Mouse (Mus musculus): ENCODE measurements around the gene Smarca2. TPM values are rescaled to one million over a fixed set of nuclear protein-coding genes. Genes with fewer than 3 reads are reported as not detected.
A peak's percentile ranks its signal among the peaks of the same experiment; 100 is the strongest.
"Not testable (repeated sequence)": the region's sequence is repeated elsewhere in the genome, so short reads cannot be mapped to it uniquely, and the experiment has no call there.

Gene Smarca2
- polyA plus RNA-seq, 1 experiment from 2014 or later: 60.0 TPM

DNA sequence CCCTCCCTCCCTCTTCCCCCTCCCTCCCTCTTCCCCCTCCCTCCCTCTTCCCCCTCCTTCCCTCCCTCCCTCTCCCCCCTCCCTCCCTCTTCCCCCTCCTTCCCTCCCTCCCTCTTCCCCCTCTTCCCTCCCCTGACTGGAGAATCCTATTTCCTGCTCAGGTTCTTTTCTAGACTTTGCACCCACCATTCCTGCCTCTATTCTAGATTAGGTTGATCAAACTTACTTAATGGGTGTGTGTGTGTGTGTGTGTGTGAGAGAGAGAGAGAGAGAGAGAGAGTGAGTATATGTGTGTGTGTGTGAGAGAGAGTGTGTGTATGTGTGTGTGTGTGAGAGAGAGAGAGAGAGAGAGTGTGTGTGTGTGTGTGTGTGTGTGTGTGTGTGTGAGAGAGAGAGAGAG lies 66.6 kb downstream of the Smarca2 start:
- H3K4me1 ChIP-seq; H3K27me3 ChIP-seq; ATAC-seq (ENCODE audit: low FRiP score): not testable (repeated sequence)

DNA sequence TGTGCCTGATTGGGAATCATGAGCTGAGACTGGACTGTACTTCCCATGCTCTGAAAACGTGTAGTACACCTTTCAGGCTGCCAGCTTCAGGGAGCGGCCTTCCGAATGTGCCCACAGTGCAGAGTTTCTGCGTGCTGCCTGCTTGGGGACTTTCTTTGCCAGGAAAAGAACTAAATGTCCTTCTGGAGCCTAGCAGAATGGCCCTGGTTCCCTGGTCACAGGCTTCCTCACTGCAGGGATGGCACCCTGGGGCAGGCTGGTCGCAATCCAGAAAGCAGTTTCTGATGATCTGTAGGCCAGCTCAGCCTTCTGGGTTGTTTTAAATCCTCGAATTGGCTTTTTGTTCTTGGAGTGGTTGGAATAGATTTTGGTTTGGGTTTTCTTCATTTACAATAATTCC lies 71.1 kb downstream of the Smarca2 start:
- H3K9me3 ChIP-seq: no peaks in the 10 kb centered on the region
- H3K9ac ChIP-seq: no peak overlapping the region
- H3K4me3 ChIP-seq (replicated peaks): no peak overlapping the region
- no peak overlapping the region for H3K4me2 ChIP-seq
- no peak overlapping the region for H3K27ac ChIP-seq
- H3K27me3 ChIP-seq: no peaks in the 10 kb centered on the region
- ATAC-seq (ENCODE audit: low FRiP score): no peak
- peaks cover 14% of the 10 kb centered on the region for H3K4me1 ChIP-seq
- no peaks in the 10 kb centered on the region for H3K36me3 ChIP-seq (replicated peaks)
- WGBS: 39% methylated on average over 6 of the region's 6 CpGs

More for the DNA sequence above, 66.6 kb downstream of the Smarca2 start:
- H3K36me3 ChIP-seq (replicated peaks); H3K9me3 ChIP-seq; H3K27ac ChIP-seq; H3K9ac ChIP-seq; H3K4me2 ChIP-seq; H3K4me3 ChIP-seq (replicated peaks): not testable (repeated sequence)

DNA sequence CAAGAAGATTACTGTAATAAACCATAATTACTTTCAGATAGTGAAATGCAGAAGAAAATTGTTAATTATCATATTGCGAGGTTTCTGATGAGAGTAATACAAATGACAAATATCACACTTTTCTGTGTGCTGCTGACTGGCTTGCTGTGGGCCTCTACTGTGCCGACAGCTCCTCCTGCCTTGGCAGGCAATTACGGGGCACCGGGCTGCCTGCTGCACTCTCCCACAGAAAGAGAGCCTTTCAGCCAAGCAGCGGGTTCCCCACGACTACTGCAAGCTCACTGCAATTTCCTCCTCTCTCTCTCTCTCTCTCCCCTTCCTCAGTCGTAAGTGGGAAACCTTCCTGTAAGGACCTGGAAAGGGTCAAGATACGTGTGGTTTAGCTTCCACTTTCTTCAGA lies 73.7 kb downstream of the Smarca2 start:
- H3K9ac ChIP-seq: no peak overlapping the region
- no peak overlapping the region for H3K4me3 ChIP-seq (replicated peaks)
- peak; percentile 74; the same call in 1 of the 2 replicates for ATAC-seq (ENCODE audit: low FRiP score)
- H3K36me3 ChIP-seq (replicated peaks): no peaks in the 10 kb centered on the region
- 29% methylated on average over 8 of the region's 8 CpGs for WGBS
- peaks cover 14% of the 10 kb centered on the region for H3K4me1 ChIP-seq
- no peaks in the 10 kb centered on the region for H3K27me3 ChIP-seq
- H3K9me3 ChIP-seq: no peaks in the 10 kb centered on the region
- peak overlapping the region; percentile 31; the same call in 1 of the 2 replicates for H3K27ac ChIP-seq
- no peak overlapping the region for H3K4me2 ChIP-seq

GRCm38 (mm10) chr19:26679674-26680073 lies 74.8 kb downstream of the Smarca2 start:
- peak; percentile 33; the same call in 1 of the 2 replicates for ATAC-seq (ENCODE audit: low FRiP score)
- Histone ChIP-seq H3K4me2 (no peak overlapping the region), H3K4me1 (peaks cover 14% of the 10 kb centered on the region), H3K9me3 (no peaks in the 10 kb centered on the region), H3K27me3 (no peaks in the 10 kb centered on the region), H3K4me3 (replicated peaks) (no peak overlapping the region), H3K27ac (peak overlapping the region; percentile 4; the same call in 1 of the 2 replicates), H3K36me3 (replicated peaks) (no peaks in the 10 kb centered on the region), H3K9ac (no peak overlapping the region)
- 50% methylated on average over 3 of the region's 3 CpGs for WGBS

DNA sequence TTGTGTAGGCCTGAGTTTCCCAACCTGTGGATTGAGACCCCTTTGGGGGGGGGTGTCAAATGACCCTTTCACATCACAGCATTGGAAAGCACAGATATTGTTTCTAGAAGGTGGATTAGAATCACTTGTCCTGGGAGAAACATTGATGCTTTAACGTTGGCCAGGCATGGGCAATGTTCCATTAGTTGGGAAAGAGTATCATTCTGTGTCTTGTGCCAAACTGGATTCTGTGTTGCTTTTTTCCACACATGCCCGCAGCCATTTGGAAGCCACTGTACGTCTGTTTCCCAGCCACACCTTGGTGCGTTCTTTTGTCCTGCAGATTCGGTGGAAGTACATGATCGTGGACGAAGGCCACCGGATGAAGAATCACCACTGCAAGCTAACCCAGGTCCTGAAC lies 76.7 kb downstream of the Smarca2 start:
- H3K4me1 ChIP-seq: peaks cover 11% of the 10 kb centered on the region
- no peaks in the 10 kb centered on the region for H3K36me3 ChIP-seq (replicated peaks)
- no peak overlapping the region for H3K27ac ChIP-seq
- no peak overlapping the region for H3K4me3 ChIP-seq (replicated peaks)
- WGBS: 97% methylated on average over 8 of the region's 8 CpGs
- no peak overlapping the region for H3K9ac ChIP-seq
- no peaks in the 10 kb centered on the region for H3K27me3 ChIP-seq
- H3K9me3 ChIP-seq: no peaks in the 10 kb centered on the region
- no peak for ATAC-seq (ENCODE audit: low FRiP score)
- no peak overlapping the region for H3K4me2 ChIP-seq

DNA sequence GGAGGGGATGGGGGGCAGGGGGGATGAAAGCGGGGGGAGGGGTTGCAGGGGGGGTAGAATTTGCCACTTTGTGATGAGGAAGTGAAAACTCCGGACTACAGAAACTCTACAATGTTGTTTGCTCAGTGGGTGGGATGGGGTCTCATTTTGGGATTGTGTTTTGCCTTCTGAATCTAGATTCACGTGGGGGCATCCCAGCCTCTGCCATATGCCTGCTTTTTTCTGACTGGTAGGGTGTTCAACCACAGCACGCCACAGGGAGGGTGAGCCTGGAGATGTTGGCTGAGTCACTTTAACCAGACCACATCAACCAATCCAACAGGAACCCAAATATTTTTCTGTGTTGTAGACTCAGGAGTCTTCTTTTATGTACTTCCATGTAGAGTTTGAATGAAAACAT lies 77.3 kb downstream of the Smarca2 start:
- Histone ChIP-seq H3K9ac (no peak overlapping the region), H3K4me1 (peaks cover 11% of the 10 kb centered on the region), H3K27ac (no peak overlapping the region), H3K4me2 (no peak overlapping the region), H3K9me3 (no peaks in the 10 kb centered on the region), H3K27me3 (no peaks in the 10 kb centered on the region), H3K36me3 (replicated peaks) (no peaks in the 10 kb centered on the region), H3K4me3 (replicated peaks) (no peak overlapping the region)
- 86% methylated on average over 4 of the region's 4 CpGs for WGBS
- ATAC-seq (ENCODE audit: low FRiP score): no peak

GRCm38 (mm10) chr19:26682731-26683130 lies 77.9 kb downstream of the Smarca2 start:
- Histone ChIP-seq H3K27me3 (no peaks in the 10 kb centered on the region), H3K9ac (no peak overlapping the region), H3K4me1 (peaks cover 11% of the 10 kb centered on the region), H3K36me3 (replicated peaks) (no peaks in the 10 kb centered on the region), H3K27ac (no peak overlapping the region), H3K4me3 (replicated peaks) (no peak overlapping the region), H3K9me3 (no peaks in the 10 kb centered on the region), H3K4me2 (no peak overlapping the region)
- WGBS: 94% methylated on average over 2 of the region's 2 CpGs
- no peak for ATAC-seq (ENCODE audit: low FRiP score)

DNA sequence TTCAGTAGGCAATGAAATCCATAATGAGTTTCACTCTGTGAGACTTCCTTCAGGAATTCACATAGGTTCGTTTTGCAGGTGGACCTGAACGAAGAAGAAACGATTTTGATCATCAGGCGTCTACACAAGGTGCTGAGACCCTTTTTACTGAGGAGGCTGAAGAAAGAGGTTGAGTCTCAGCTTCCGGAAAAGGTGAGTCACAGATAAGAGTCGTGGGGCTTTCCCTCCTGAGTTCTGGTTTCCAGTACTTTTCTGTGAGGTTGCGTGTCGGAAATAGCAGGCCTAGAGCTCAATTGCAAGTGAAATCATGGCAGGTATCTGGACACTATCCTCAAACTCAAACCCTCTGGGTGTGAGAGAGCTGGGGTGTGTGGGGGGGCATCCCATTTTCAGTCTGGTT lies 78.9 kb downstream of the Smarca2 start:
- WGBS: 94% methylated on average over 8 of the region's 8 CpGs

GRCm38 (mm10) chr19:26690516-26690915 lies 85.7 kb downstream of the Smarca2 start:
- Histone ChIP-seq H3K4me1 (no peaks in the 10 kb centered on the region), H3K36me3 (replicated peaks) (no peaks in the 10 kb centered on the region), H3K9me3 (no peaks in the 10 kb centered on the region), H3K4me3 (replicated peaks) (no peak overlapping the region), H3K4me2 (no peak overlapping the region), H3K27me3 (no peaks in the 10 kb centered on the region), H3K27ac (no peak overlapping the region), H3K9ac (no peak overlapping the region)
- ATAC-seq (ENCODE audit: low FRiP score): no peak
- 17% methylated on average over 4 of the region's 4 CpGs for WGBS

More for the DNA sequence above, 78.9 kb downstream of the Smarca2 start:
- Histone ChIP-seq H3K36me3 (replicated peaks) (no peaks in the 10 kb centered on the region), H3K9me3 (no peaks in the 10 kb centered on the region), H3K27ac (no peak overlapping the region), H3K9ac (no peak overlapping the region), H3K4me2 (no peak overlapping the region), H3K27me3 (no peaks in the 10 kb centered on the region), H3K4me3 (replicated peaks) (no peak overlapping the region), H3K4me1 (peaks cover 7% of the 10 kb centered on the region)
- ATAC-seq (ENCODE audit: low FRiP score): no peak

GRCm38 (mm10) chr19:26697107-26697506 lies 92.3 kb downstream of the Smarca2 start:
- Histone ChIP-seq H3K9me3 (no peaks in the 10 kb centered on the region), H3K4me2 (no peak overlapping the region), H3K27me3 (no peaks in the 10 kb centered on the region), H3K9ac (no peak overlapping the region), H3K27ac (no peak overlapping the region), H3K36me3 (replicated peaks) (no peaks in the 10 kb centered on the region), H3K4me1 (no peaks in the 10 kb centered on the region), H3K4me3 (replicated peaks) (no peak overlapping the region)
- no peak for ATAC-seq (ENCODE audit: low FRiP score)
- WGBS: 90% methylated on average over 4 of the region's 4 CpGs

GRCm38 (mm10) chr19:26704545-26705209 lies 99.8 kb downstream of the Smarca2 start:
- 87% methylated on average over 10 of the region's 10 CpGs for WGBS
- Histone ChIP-seq H3K27ac (no peak overlapping the region), H3K4me2 (no peak overlapping the region), H3K27me3 (no peaks in the 10 kb centered on the region; the same call in 1 of the 2 replicates), H3K36me3 (replicated peaks) (no peaks in the 10 kb centered on the region), H3K4me3 (replicated peaks) (no peak overlapping the region), H3K4me1 (no peaks in the 10 kb centered on the region), H3K9ac (no peak overlapping the region), H3K9me3 (no peaks in the 10 kb centered on the region)
- ATAC-seq (ENCODE audit: low FRiP score): no peak

- 70% methylated on average over 5 of the region's 5 CpGs for WGBS
- no peak overlapping the region for H3K9ac ChIP-seq
- H3K4me1 ChIP-seq: no peaks in the 10 kb centered on the region
- no peaks in the 10 kb centered on the region; the same call in 1 of the 2 replicates for H3K27me3 ChIP-seq
- H3K4me2 ChIP-seq: no peak overlapping the region
- no peaks in the 10 kb centered on the region for H3K9me3 ChIP-seq
- no peak overlapping the region for H3K27ac ChIP-seq
- ATAC-seq (ENCODE audit: low FRiP score): no peak
- no peak overlapping the region for H3K4me3 ChIP-seq (replicated peaks)
- no peaks in the 10 kb centered on the region for H3K36me3 ChIP-seq (replicated peaks)
Observed at GRCm38 (mm10) chr19:26706910-26707309, 102.1 kb downstream of the Smarca2 start.

DNA sequence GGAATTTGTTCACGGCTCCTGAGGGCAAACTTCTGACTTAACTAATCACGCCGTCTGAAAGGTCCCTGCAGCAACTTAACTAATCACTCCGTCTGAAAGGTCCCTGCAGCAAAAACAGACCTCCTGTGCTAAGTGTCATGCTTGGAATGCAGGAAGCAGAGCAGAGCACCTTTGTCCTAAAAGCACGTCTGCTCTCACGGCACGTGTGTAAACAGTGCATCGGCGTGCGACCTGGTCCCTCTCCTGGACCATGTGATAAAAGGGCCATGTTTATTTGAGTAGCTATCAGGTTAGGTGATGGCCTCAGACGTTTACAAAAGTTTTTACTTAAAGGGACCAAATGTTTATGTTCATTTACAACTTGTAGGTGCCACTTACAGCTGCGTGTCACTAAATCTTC lies 104.2 kb downstream of the Smarca2 start:
- Histone ChIP-seq H3K9me3 (no peaks in the 10 kb centered on the region), H3K4me3 (replicated peaks) (no peak overlapping the region), H3K27ac (no peak overlapping the region), H3K27me3 (no peaks in the 10 kb centered on the region; the same call in 1 of the 2 replicates), H3K9ac (no peak overlapping the region), H3K4me1 (no peaks in the 10 kb centered on the region), H3K36me3 (replicated peaks) (no peaks in the 10 kb centered on the region), H3K4me2 (no peak overlapping the region)
- no peak for ATAC-seq (ENCODE audit: low FRiP score)
- 79% methylated on average over 12 of the region's 12 CpGs for WGBS
